Mouse (Mus musculus): ENCODE results near the gene Raver2. TPM values are rescaled to one million over a fixed set of nuclear protein-coding genes. Genes with fewer than 3 reads are reported as not detected.

Raver2 gene
- total and polyA plus RNA-seq, 3 experiments, result 0.04 TPM; not detected in 2

DNA sequence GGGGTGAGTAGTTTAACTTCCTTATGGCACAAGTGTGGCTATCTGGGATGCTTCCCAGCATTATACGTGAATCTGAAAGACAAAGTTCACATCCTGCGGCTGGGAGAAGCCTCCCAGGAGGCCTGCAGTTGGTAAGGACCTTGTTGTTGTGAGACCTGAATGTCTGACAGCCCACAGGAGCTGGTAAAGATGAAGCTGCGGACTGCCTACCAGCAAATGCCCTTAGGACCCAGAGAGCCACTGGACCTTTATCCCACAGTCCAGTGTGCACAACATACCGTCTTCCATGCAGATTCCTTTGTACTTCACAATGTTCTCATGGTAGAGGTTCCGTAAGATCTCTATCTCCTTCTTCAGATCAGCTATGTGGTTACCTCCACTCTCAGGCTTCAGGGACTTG, 88.7 kb downstream of the Raver2 start:
- H3K36me3 ChIP-seq (replicated peaks in 1 of 2; ENCODE audit: control insufficient read depth in 1 of 2, insufficient read depth in 1 of 2, low read length in 1 of 2), result peaks cover 68 to 97% of the 10 kb centered on the region in 2 experiments
- no peak overlapping the region for H3K4me3 ChIP-seq (replicated peaks in 1 of 3; ENCODE audit: low read depth in 2 of 3, low read length in 2 of 3, poor library complexity in 1 of 3)
- H3K4me1 ChIP-seq (ENCODE audit: control insufficient read depth in 1 of 2, insufficient read depth in 2 of 2), result peaks cover 0 to 16% of the 10 kb centered on the region in 2 experiments; a peak in 2 of 4 replicates
- H3K27ac ChIP-seq (ENCODE audit: insufficient read depth, low read depth), result no peak overlapping the region
- H3K4me2 ChIP-seq (ENCODE audit: insufficient read depth, low read depth, poor library complexity, severe bottlenecking), result no peak overlapping the region
- no peaks in the 10 kb centered on the region for H3K9me3 ChIP-seq (replicated peaks; ENCODE audit: low read length)
- H3K27me3 ChIP-seq (replicated peaks), result no peaks in the 10 kb centered on the region
- no peak overlapping the region for H3K9ac ChIP-seq (ENCODE audit: insufficient read depth, low read depth)
- TF ChIP-seq ZKSCAN1 (IDR thresholded peaks at IDR 0.05; ENCODE audit: borderline replicate concordance, low read depth, low read length), result no peak
- TF ChIP-seq USF1 (IDR thresholded peaks at IDR 0.05; ENCODE audit: low read depth, low read length), result no peak
- no peak for TF ChIP-seq BHLHE40 (IDR thresholded peaks at IDR 0.05; ENCODE audit: low read depth, low read length)
- no peak for TF ChIP-seq MAX (IDR thresholded peaks at IDR 0.05; ENCODE audit: low read length)
- TF ChIP-seq CTCF (conservative IDR thresholded peaks at IDR 0.05 in 1 of 2, IDR thresholded peaks at IDR 0.05 in 1 of 2; ENCODE audit: low read depth in 2 of 2, low read length in 2 of 2), result no peak
- no peak for TF ChIP-seq ZNF384 (IDR thresholded peaks at IDR 0.05; ENCODE audit: low read depth, low read length)
- no peak for TF ChIP-seq RAD21 (IDR thresholded peaks at IDR 0.05; ENCODE audit: low read depth, low read length)
- no peak for TF ChIP-seq E2F4 (IDR thresholded peaks at IDR 0.05; ENCODE audit: insufficient replicate concordance, low read depth, low read length)
- TF ChIP-seq ZMIZ1 (IDR thresholded peaks at IDR 0.05; ENCODE audit: low read depth, low read length), result no peak
- no peak for TF ChIP-seq KAT2A (IDR thresholded peaks at IDR 0.05; ENCODE audit: insufficient replicate concordance, low read length)
- no peak for TF ChIP-seq TCF12 (IDR thresholded peaks at IDR 0.05; ENCODE audit: low read depth, low read length)
- TF ChIP-seq POLR2A (IDR thresholded peaks at IDR 0.05; ENCODE audit: low read depth, low read length), result no peak
- no peak for TF ChIP-seq NELFE (IDR thresholded peaks at IDR 0.05; ENCODE audit: low read depth, low read length)
- no peak for DNase-seq (ENCODE audit: extremely low read depth)
- dilution Hi-C loops (cut with MboI; ENCODE audit: extremely low pct_ligation_motif_present, extremely low pct_unique_long_range_greater_than_20kb, low sequenced_read_pairs), result no loop called here
- H3K79me2 ChIP-seq (replicated peaks; ENCODE audit: control insufficient read depth, extremely low read depth, insufficient read depth, poor library complexity, severe bottlenecking), result no peaks in the 10 kb centered on the region
- in situ Hi-C loops (cut with MboI; ENCODE audit: low pct_ligation_motif_present, low pct_unique_long_range_greater_than_20kb, low sequenced_read_pairs), result no loop called here

DNA sequence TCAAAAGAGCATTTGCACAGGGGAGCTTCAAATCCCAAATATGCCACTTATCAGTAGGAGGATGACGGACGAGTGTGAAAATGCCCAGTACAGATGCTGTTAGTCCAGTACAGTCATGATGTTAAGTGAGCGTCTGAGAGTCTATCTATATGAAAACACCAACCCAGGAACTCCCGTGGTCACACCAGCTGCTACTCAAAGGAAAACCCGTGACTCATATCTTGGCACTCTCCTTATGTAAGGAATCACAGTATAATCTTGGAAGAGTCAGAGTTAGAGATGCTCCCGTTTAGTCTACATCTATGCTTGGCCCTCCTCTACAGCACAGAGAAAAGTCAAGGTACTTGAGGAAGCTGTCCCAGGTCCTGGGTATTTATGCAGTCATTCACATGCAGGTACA, 89.5 kb downstream of the Raver2 start:
- H3K4me3 ChIP-seq (replicated peaks in 1 of 3; ENCODE audit: low read depth in 2 of 3, low read length in 2 of 3, poor library complexity in 1 of 3), result no peak overlapping the region
- no peak overlapping the region for H3K9ac ChIP-seq (ENCODE audit: insufficient read depth, low read depth)
- H3K27ac ChIP-seq (ENCODE audit: insufficient read depth, low read depth), result no peak overlapping the region
- peaks cover 68 to 97% of the 10 kb centered on the region in 2 experiments for H3K36me3 ChIP-seq (replicated peaks in 1 of 2; ENCODE audit: control insufficient read depth in 1 of 2, insufficient read depth in 1 of 2, low read length in 1 of 2)
- no peak for DNase-seq (ENCODE audit: extremely low read depth)
- TF ChIP-seq MAZ (IDR thresholded peaks at IDR 0.05; ENCODE audit: low read depth, low read length) (no peak), IRF4 (IDR thresholded peaks at IDR 0.05; ENCODE audit: low read depth, low read length) (no peak), JUN (IDR thresholded peaks at IDR 0.05; ENCODE audit: insufficient read depth, low read depth, low read length) (no peak), PAX5 (IDR thresholded peaks at IDR 0.05; ENCODE audit: low read length) (no peak), SMC3 (IDR thresholded peaks at IDR 0.05; ENCODE audit: low read depth, low read length) (no peak), MAX (IDR thresholded peaks at IDR 0.05; ENCODE audit: low read length) (no peak), ZKSCAN1 (IDR thresholded peaks at IDR 0.05; ENCODE audit: borderline replicate concordance, low read depth, low read length) (no peak), CHD1 (IDR thresholded peaks at IDR 0.05; ENCODE audit: low read depth, low read length) (no peak), USF2 (conservative IDR thresholded peaks at IDR 0.05; ENCODE audit: low read depth, low read length) (no peak), RAD21 (IDR thresholded peaks at IDR 0.05; ENCODE audit: low read depth, low read length) (no peak), BHLHE40 (IDR thresholded peaks at IDR 0.05; ENCODE audit: low read depth, low read length) (no peak), EP300 (IDR thresholded peaks at IDR 0.05; ENCODE audit: low read length) (no peak), MXI1 (IDR thresholded peaks at IDR 0.05; ENCODE audit: low read depth, low read length) (no peak), POLR2AphosphoS2 (IDR thresholded peaks at IDR 0.05; ENCODE audit: low read depth, low read length) (no peak)
- no peaks in the 10 kb centered on the region for H3K79me2 ChIP-seq (replicated peaks; ENCODE audit: control insufficient read depth, extremely low read depth, insufficient read depth, poor library complexity, severe bottlenecking)
- peaks cover 0 to 16% of the 10 kb centered on the region in 2 experiments; a peak in 2 of 4 replicates for H3K4me1 ChIP-seq (ENCODE audit: control insufficient read depth in 1 of 2, insufficient read depth in 2 of 2)
- H3K27me3 ChIP-seq (replicated peaks), result no peaks in the 10 kb centered on the region
- H3K9me3 ChIP-seq (replicated peaks; ENCODE audit: low read length), result no peaks in the 10 kb centered on the region
- dilution Hi-C loops (cut with MboI; ENCODE audit: extremely low pct_ligation_motif_present, extremely low pct_unique_long_range_greater_than_20kb, low sequenced_read_pairs), result no loop called here
- in situ Hi-C loops (cut with MboI; ENCODE audit: low pct_ligation_motif_present, low pct_unique_long_range_greater_than_20kb, low sequenced_read_pairs), result no loop called here
- no peak overlapping the region for H3K4me2 ChIP-seq (ENCODE audit: insufficient read depth, low read depth, poor library complexity, severe bottlenecking)
